Mouse (Mus musculus) ES-Bruce4 (cell line): ENCODE measurements at regions not wholly inside any gene's neighbourhood (a gene's known extent, or its start where the extent isn't known, plus 50 kb on each side); places are given as distances from the start of the nearest gene placed in this dataset.

Experiments
- CTCF ChIP-seq: IDR thresholded peaks from one replicate; pipeline ENCODE4 v1.8.1; 2011; ENCODE audit warnings: low read depth, low read length
- POLR2A ChIP-seq: IDR thresholded peaks from one replicate; pipeline ENCODE4 v1.8.1; 2011; ENCODE audit warnings: low read length; ENCODE audit not compliant: insufficient read depth

DNA sequence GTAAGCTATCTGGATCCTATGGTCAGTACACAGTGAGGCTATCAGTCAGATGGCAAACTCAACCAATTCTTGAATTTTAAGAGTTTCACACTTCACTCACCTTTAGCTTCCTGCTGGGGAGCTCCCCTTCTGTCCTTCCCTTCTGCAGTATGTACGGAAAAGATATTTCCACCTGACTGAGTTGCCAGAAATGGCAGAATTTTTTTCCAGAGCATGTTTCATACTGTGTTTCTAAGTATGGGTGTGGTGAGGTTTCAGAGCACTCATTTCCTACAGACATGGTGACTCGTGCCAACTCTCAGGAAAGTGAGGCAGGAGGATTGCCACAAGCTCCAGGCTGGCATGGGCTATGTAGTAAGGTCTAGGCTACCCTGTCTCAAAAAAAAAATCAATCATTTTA lies 147.3 kb downstream of the 1700009N14Rik start:
- TF ChIP-seq CTCF (no peak), POLR2A (no peak)
